Mouse (Mus musculus) heart, adult 2 months (tissue): ENCODE measurements at regions not wholly inside any gene's neighbourhood (a gene's known extent, or its start where the extent isn't known, plus 50 kb on each side); places are given as distances from the start of the nearest gene placed in this dataset.
A peak's percentile ranks its signal among the peaks of the same experiment; 100 is the strongest.

Experiments
- DNase-seq, 2 experiments: peaks; one replicate each; pipeline ENCODE4 v3.0.0; 2021
- H3K27ac ChIP-seq: fragments of 200-600 bp; 2 replicates; pipeline ENCODE4 v1.8.1; 2022
- H3K27me3 ChIP-seq: fragments of 200-500 bp; 2 replicates; pipeline ENCODE4 v1.6.1; 2012; ENCODE audit warnings: mild to moderate bottlenecking, low read length, inconsistent platforms, mixed read lengths; ENCODE audit not compliant: control insufficient read depth, insufficient read depth
- H3K36me3 ChIP-seq: fragments of 200-500 bp; 2 replicates; pipeline ENCODE4 v1.6.1; 2012; ENCODE audit warnings: low read length, inconsistent platforms; ENCODE audit not compliant: control insufficient read depth, insufficient read depth
- H3K4me1 ChIP-seq: fragments of 200-500 bp; 2 replicates; pipeline ENCODE4 v1.6.1; 2011; ENCODE audit warnings: low read length; ENCODE audit not compliant: control insufficient read depth, insufficient read depth
- H3K4me3 ChIP-seq: fragments of 200-600 bp; 2 replicates; pipeline ENCODE4 v1.8.1; 2022
- H3K79me2 ChIP-seq: fragments of 200-500 bp; replicated peaks from 2 replicates; pipeline ENCODE4 v1.6.1; 2012; ENCODE audit warnings: mild to moderate bottlenecking, inconsistent platforms, low read length, moderate library complexity, mixed read lengths; ENCODE audit not compliant: control insufficient read depth, insufficient read depth
- H3K9ac ChIP-seq: fragments of 200-500 bp; 2 replicates; pipeline ENCODE4 v1.6.1; 2012; ENCODE audit warnings: low read depth, mild to moderate bottlenecking, control low read depth, inconsistent platforms, low read length, mixed read lengths
- CTCF ChIP-seq: fragments of 200-600 bp; IDR thresholded peaks from 2 replicates; pipeline ENCODE4 v1.8.1; 2022; ENCODE audit warnings: antibody characterized with exemption, mild to moderate bottlenecking, moderate library complexity
- EP300 ChIP-seq: fragments of 200-500 bp; IDR thresholded peaks from 2 replicates; pipeline ENCODE4 v1.6.1; 2011; ENCODE audit warnings: low read depth, low read length, control low read depth; ENCODE audit not compliant: insufficient read depth
- POLR2A ChIP-seq: fragments of 200-500 bp; IDR thresholded peaks from 2 replicates; pipeline ENCODE4 v1.6.1; 2011; ENCODE audit warnings: mild to moderate bottlenecking, low read depth, low read length, control low read depth; ENCODE audit not compliant: insufficient read depth
- WGBS: fragments of 180-500 bp; shearing (Covaris S2); methylation state at CpG from one replicate; pipeline ENCODE4 v1.1.7; 2018; 5-methylcytosine and 5-hydroxymethylcytosine counted together
- intact Hi-C: fragments of 180-260 bp; cut with DNase I; formaldehyde crosslinking; loops from one replicate; pipeline ENCODE4 v1.15.1; 2025

DNA sequence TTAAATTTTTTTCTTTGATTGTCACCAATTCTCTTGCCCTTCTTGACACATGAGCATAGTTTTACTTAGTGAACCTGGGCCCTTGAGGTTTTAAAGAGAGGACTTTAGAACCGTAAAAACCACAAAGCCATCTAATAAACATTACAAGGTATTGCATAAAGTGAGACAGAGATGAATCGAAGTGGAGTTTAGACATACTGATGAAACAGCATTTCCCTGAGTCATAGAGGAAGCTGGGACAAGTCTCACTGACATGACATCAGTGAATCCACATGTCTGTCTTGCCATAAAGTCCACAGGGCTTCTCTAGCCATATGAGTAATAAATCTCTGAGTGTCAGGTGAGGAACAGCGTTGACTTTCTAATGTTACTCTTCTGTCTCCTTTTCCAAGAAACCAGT, 128.4 kb downstream of the Btc start:
- WGBS: 78% methylated on average over 3 of the region's 3 CpGs
- no peak overlapping the region for H3K27ac ChIP-seq
- no peaks in the 10 kb centered on the region for H3K27me3 ChIP-seq
- no peaks in the 10 kb centered on the region for H3K4me1 ChIP-seq
- H3K36me3 ChIP-seq: no peaks in the 10 kb centered on the region
- H3K79me2 ChIP-seq: no peaks in the 10 kb centered on the region; the same call in 1 of the 2 replicates
- H3K9ac ChIP-seq: no peak overlapping the region
- no peak overlapping the region for H3K4me3 ChIP-seq
- intact Hi-C loops: no loop called here
- no peak for DNase-seq
- no peak for TF ChIP-seq EP300
- TF ChIP-seq CTCF: no peak
- no peak for TF ChIP-seq POLR2A

DNA sequence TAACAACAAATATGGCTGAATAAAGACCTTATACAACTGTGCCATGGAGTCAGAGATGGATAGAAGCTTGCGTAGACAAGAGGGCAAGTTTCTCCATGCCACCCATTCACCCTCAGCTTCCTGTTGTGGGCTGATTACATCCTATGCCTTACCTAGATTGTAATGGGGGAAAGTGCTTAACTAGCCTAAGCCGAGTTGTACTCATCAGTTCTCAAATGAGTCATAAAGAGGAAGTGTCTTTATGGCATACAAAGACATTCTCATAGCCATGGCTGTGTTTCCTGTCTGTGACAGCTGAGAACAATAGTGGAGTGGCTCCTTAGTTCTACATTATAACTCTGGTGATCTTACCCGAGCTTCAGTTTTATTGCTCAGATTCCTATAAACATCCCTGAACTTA, 124.3 kb downstream of the Btc start:
- Histone ChIP-seq H3K27ac (no peak overlapping the region), H3K9ac (no peak overlapping the region), H3K36me3 (no peaks in the 10 kb centered on the region), H3K79me2 (no peaks in the 10 kb centered on the region), H3K4me3 (no peak overlapping the region), H3K4me1 (no peaks in the 10 kb centered on the region), H3K27me3 (no peaks in the 10 kb centered on the region)
- TF ChIP-seq EP300 (no peak), CTCF (no peak), POLR2A (no peak)
- intact Hi-C loops: no loop called here
- 39% methylated on average over 3 of the region's 3 CpGs for WGBS
- DNase-seq: no peak

- Histone ChIP-seq H3K4me1 (no peaks in the 10 kb centered on the region), H3K36me3 (no peaks in the 10 kb centered on the region), H3K9ac (no peak overlapping the region), H3K79me2 (no peaks in the 10 kb centered on the region), H3K27me3 (no peaks in the 10 kb centered on the region), H3K27ac (no peak overlapping the region), H3K4me3 (no peak overlapping the region)
- TF ChIP-seq CTCF (no peak), EP300 (no peak), POLR2A (no peak)
- WGBS: 44% methylated on average over 2 of the region's 2 CpGs
- DNase-seq: no peak
- intact Hi-C loops: no loop called here
Observed at GRCm38 (mm10) chr5:91279464-91279863, 123.3 kb downstream of the Btc start.

GRCm38 (mm10) chr5:91282969-91283368, 119.8 kb downstream of the Btc start:
- 56% methylated on average over 7 of the region's 7 CpGs for whole genome bisulfite sequencing
- DNase-seq: peak in 1 of 2 experiments; percentile 30

GRCm38 (mm10) chr5:91293073-91293472, 109.7 kb downstream of the Btc start:
- H3K9ac ChIP-seq: no peak overlapping the region
- 58% methylated on average over 4 of the region's 4 CpGs for WGBS
- H3K79me2 ChIP-seq: no peaks in the 10 kb centered on the region
- H3K4me3 ChIP-seq: no peak overlapping the region
- TF ChIP-seq EP300: no peak
- TF ChIP-seq CTCF: no peak
- no peak for TF ChIP-seq POLR2A
- no peak for DNase-seq
- H3K27me3 ChIP-seq: no peaks in the 10 kb centered on the region
- no peaks in the 10 kb centered on the region for H3K4me1 ChIP-seq
- no peak overlapping the region for H3K27ac ChIP-seq
- no peaks in the 10 kb centered on the region for H3K36me3 ChIP-seq
- intact Hi-C loops: no loop called here

More at GRCm38 (mm10) chr5:91282969-91283368, 119.8 kb downstream of the Btc start:
- intact Hi-C loops: no loop called here
- Histone ChIP-seq H3K4me1 (no peaks in the 10 kb centered on the region), H3K4me3 (no peak overlapping the region), H3K27ac (no peak overlapping the region), H3K27me3 (no peaks in the 10 kb centered on the region), H3K9ac (no peak overlapping the region), H3K79me2 (no peaks in the 10 kb centered on the region), H3K36me3 (no peaks in the 10 kb centered on the region)
- TF ChIP-seq CTCF: no peak
- no peak for TF ChIP-seq EP300
- TF ChIP-seq POLR2A: no peak

GRCm38 (mm10) chr5:91294957-91295356, 107.8 kb downstream of the Btc start:
- Histone ChIP-seq H3K36me3 (no peaks in the 10 kb centered on the region), H3K27ac (no peak overlapping the region), H3K79me2 (no peaks in the 10 kb centered on the region), H3K9ac (no peak overlapping the region), H3K4me3 (no peak overlapping the region), H3K27me3 (no peaks in the 10 kb centered on the region), H3K4me1 (no peaks in the 10 kb centered on the region)
- WGBS: 98% methylated on average over 3 of the region's 3 CpGs
- intact Hi-C loops: no loop called here
- no peak for DNase-seq
- TF ChIP-seq POLR2A: no peak
- TF ChIP-seq EP300: no peak
- TF ChIP-seq CTCF: no peak
